In the genomic region with DNA sequence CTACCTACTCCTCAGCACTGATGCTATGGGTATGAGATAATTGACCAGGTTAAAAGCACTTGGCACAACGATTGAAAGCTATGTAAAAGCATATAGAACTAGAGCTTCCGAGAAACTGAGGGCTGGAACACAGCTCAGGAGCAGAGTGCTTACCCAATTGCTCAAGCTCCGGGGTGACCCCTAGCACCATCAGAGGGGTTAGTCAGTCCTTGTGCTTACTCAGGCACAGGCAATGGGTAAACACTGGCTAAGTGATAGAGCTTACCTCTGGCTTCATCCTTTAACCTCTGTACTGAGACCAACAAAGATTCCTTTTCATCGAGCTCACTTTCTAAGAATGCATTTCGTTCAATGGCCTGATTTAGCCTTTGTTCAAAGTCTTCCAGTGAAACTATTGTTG, we compare ENCODE assay signal across 26 mouse cellular contexts. TPM values are rescaled to one million over a fixed set of nuclear protein-coding genes. Genes with fewer than 3 reads are reported as not detected.
"Had no signal": no experiment of that assay in that cellular context is flagged by ENCODE, and none has a peak within 500 bp of the region (broad histone marks: within the 10 kb centered on the region; RNA-seq: fewer than 3 reads in every experiment).

No protein-coding gene starts in this region.

- DNase-seq: kidney, adult 2 months; kidney, postnatal 25 days; layer of hippocampus, postnatal 36 days; lung, adult 2 months; lung, postnatal 14 days; lung, postnatal 4 days; midbrain, embryonic 14.5 days; thymus, postnatal 14 days; thymus, postnatal 4 days had no signal

- H3K4me2 ChIP-seq: limb, embryonic 12.5 days; limb, embryonic 15.5 days; midbrain, embryonic 11.5 days had no signal

- H3K27ac ChIP-seq: kidney, postnatal 0 days; left cerebral cortex, adult 2 months; limb, embryonic 12.5 days; limb, embryonic 15.5 days had no signal

- H3K27me3 ChIP-seq: limb, embryonic 12.5 days; limb, embryonic 15.5 days had no signal

- H3K9me3 ChIP-seq: limb, embryonic 12.5 days; limb, embryonic 15.5 days had no signal

- H3K9ac ChIP-seq: limb, embryonic 12.5 days; limb, embryonic 15.5 days had no signal

- H3K4me1 ChIP-seq: limb, embryonic 12.5 days; limb, embryonic 15.5 days had no signal

- H3K4me3 ChIP-seq: left cerebral cortex, adult 2 months; limb, embryonic 12.5 days; limb, embryonic 15.5 days had no signal

- ATAC-seq: intestine, postnatal 0 days had no signal

RNA-seq across cellular contexts. Expression of gene Rnf222, which starts 48.7 kb away (rescaled TPM):
- total RNA-seq: layer of hippocampus, adult 8-10 months; layer of hippocampus, postnatal 10 days; layer of hippocampus, postnatal 36 days; left cerebral cortex, adult 2 months; left cerebral cortex, postnatal 10 days; left cerebral cortex, postnatal 36 days; megakaryocyte progenitor cell, adult 5-6 weeks; megakaryocyte-erythroid progenitor cell, adult 5-6 weeks had no signal
- polyA plus RNA-seq: large intestine, adult 2 months; midbrain, embryonic 14.5 days; midbrain, postnatal 0 days; neural tube, embryonic 14.5 days; small intestine, adult 2 months; stomach, embryonic 14.5 days had no signal
